Mouse (Mus musculus): ENCODE measurements around the gene Ing5. TPM values are rescaled to one million over a fixed set of nuclear protein-coding genes. Genes with fewer than 3 reads are reported as not detected.
A peak's percentile ranks its signal among the peaks of the same experiment; 100 is the strongest.
"Not testable (repeated sequence)": the region's sequence is repeated elsewhere in the genome, so short reads cannot be mapped to it uniquely, and the experiment has no call there.

Gene Ing5
- polyA plus RNA-seq, 1 experiment from 2014 or later = 17.6 TPM

- Histone ChIP-seq H3K9me3 (no peaks in the 10 kb centered on the region), H3K4me3 (replicated peaks) (no peak overlapping the region), H3K9ac (no peak overlapping the region), H3K4me1 (replicated peaks) (no peaks in the 10 kb centered on the region), H3K36me3 (peaks cover 41% of the 10 kb centered on the region), H3K27me3 (replicated peaks) (no peaks in the 10 kb centered on the region), H3K4me2 (replicated peaks) (no peak overlapping the region), H3K27ac (no peak overlapping the region)
- ATAC-seq = no peak
- 94% methylated on average over 7 of the region's 7 CpGs for WGBS
Observed at GRCm38 (mm10) chr1:93818722-93819121, 15.0 kb downstream of the Ing5 start.

GRCm38 (mm10) chr1:93823796-93824495, 20.2 kb downstream of the Ing5 start:
- H3K27me3 ChIP-seq (replicated peaks) = no peaks in the 10 kb centered on the region
- no peaks in the 10 kb centered on the region for H3K9me3 ChIP-seq
- peaks cover 7% of the 10 kb centered on the region; the same call in 1 of the 2 replicates for H3K36me3 ChIP-seq
- WGBS = 83% methylated on average over 3 of the region's 3 CpGs
- H3K4me3 ChIP-seq (replicated peaks) = peak overlapping the region; percentile 52; the same call in 1 of the 2 replicates
- H3K27ac ChIP-seq = peak overlapping the region; percentile 96
- H3K4me1 ChIP-seq (replicated peaks) = peaks cover 6% of the 10 kb centered on the region; the same call in 1 of the 2 replicates
- no peak for ATAC-seq
- H3K4me2 ChIP-seq (replicated peaks) = peak overlapping the region; percentile 83
- peak overlapping the region; percentile 66; the same call in 1 of the 2 replicates for H3K9ac ChIP-seq

GRCm38 (mm10) chr1:93824609-93825008, 20.8 kb downstream of the Ing5 start, which contains the start of gene D2hgdh:
TSS of gene D2hgdh (plus strand) at chr1:93824909.
- Histone ChIP-seq H3K4me3 (replicated peaks) (peak within 1 kb of the TSS; percentile 52), H3K4me1 (replicated peaks) (peaks cover 6% of the 10 kb centered on the region; the same call in 1 of the 2 replicates), H3K9ac (peak within 1 kb of the TSS; percentile 66), H3K9me3 (no peaks in the 10 kb centered on the region), H3K4me2 (replicated peaks) (peak within 1 kb of the TSS; percentile 83), H3K27ac (peak within 1 kb of the TSS; percentile 96), H3K27me3 (replicated peaks) (no peaks in the 10 kb centered on the region), H3K36me3 (peaks cover 2% of the 10 kb centered on the region; the same call in 1 of the 2 replicates)
- peak; percentile 15; the same call in 1 of the 2 replicates for ATAC-seq
- 6% methylated on average over 10 of the region's 10 CpGs for WGBS

GRCm38 (mm10) chr1:93825105-93825674, 21.4 kb downstream of the Ing5 start:
- Histone ChIP-seq H3K27ac (peak overlapping the region; percentile 96), H3K4me1 (replicated peaks) (peaks cover 6% of the 10 kb centered on the region; the same call in 1 of the 2 replicates), H3K27me3 (replicated peaks) (no peaks in the 10 kb centered on the region), H3K36me3 (no peaks in the 10 kb centered on the region; the same call in 1 of the 2 replicates), H3K9me3 (no peaks in the 10 kb centered on the region), H3K9ac (peak overlapping the region; percentile 66), H3K4me3 (replicated peaks) (peak overlapping the region; percentile 52), H3K4me2 (replicated peaks) (peak overlapping the region; percentile 83)
- ATAC-seq = peak; percentile 98
- 2% methylated on average over 30 of the region's 30 CpGs for WGBS

GRCm38 (mm10) chr1:93825771-93826539, 22.2 kb downstream of the Ing5 start:
- peaks cover 6% of the 10 kb centered on the region; the same call in 1 of the 2 replicates for H3K4me1 ChIP-seq (replicated peaks)
- 40% methylated on average over 27 of the region's 27 CpGs for WGBS
- H3K27me3 ChIP-seq (replicated peaks) = no peaks in the 10 kb centered on the region
- H3K36me3 ChIP-seq = no peaks in the 10 kb centered on the region; the same call in 1 of the 2 replicates
- peak overlapping the region; percentile 96 for H3K27ac ChIP-seq
- H3K4me2 ChIP-seq (replicated peaks) = peak overlapping the region; percentile 83
- peak overlapping the region; percentile 52 for H3K4me3 ChIP-seq (replicated peaks)
- H3K9ac ChIP-seq = peak overlapping the region; percentile 66
- ATAC-seq = peak; percentile 50
- no peaks in the 10 kb centered on the region for H3K9me3 ChIP-seq

GRCm38 (mm10) chr1:93826540-93826835, 22.7 kb downstream of the Ing5 start:
- Histone ChIP-seq H3K9me3 (no peaks in the 10 kb centered on the region), H3K27ac (no peak overlapping the region), H3K4me3 (replicated peaks) (peak overlapping the region; percentile 52; the same call in 1 of the 2 replicates), H3K9ac (no peak overlapping the region), H3K4me2 (replicated peaks) (peak overlapping the region; percentile 83), H3K36me3 (no peaks in the 10 kb centered on the region; the same call in 1 of the 2 replicates), H3K4me1 (replicated peaks) (peaks cover 6% of the 10 kb centered on the region; the same call in 1 of the 2 replicates), H3K27me3 (replicated peaks) (no peaks in the 10 kb centered on the region)
- ATAC-seq = no peak
- 92% methylated on average over 9 of the region's 9 CpGs for WGBS

- not testable (repeated sequence) for H3K9ac ChIP-seq; H3K27me3 ChIP-seq (replicated peaks); H3K27ac ChIP-seq; H3K9me3 ChIP-seq; H3K4me3 ChIP-seq (replicated peaks); H3K36me3 ChIP-seq; H3K4me1 ChIP-seq (replicated peaks); H3K4me2 ChIP-seq (replicated peaks)
- ATAC-seq = 0 out of 2 replicates have a peak, but pooled peaks have one; percentile 30
- WGBS = 75% methylated on average over 3 of the region's 4 CpGs
Observed at GRCm38 (mm10) chr1:93832754-93833360, 29.1 kb downstream of the Ing5 start.

GRCm38 (mm10) chr1:93834671-93835150, 30.9 kb downstream of the Ing5 start:
- 0 out of 2 replicates have a peak, but pooled peaks have one; percentile 20 for ATAC-seq
- no peaks in the 10 kb centered on the region for H3K36me3 ChIP-seq
- no peak overlapping the region for H3K9ac ChIP-seq
- WGBS = 90% methylated on average over 7 of the region's 7 CpGs
- no peak overlapping the region for H3K4me2 ChIP-seq (replicated peaks)
- no peaks in the 10 kb centered on the region for H3K4me1 ChIP-seq (replicated peaks)
- H3K27ac ChIP-seq = no peak overlapping the region
- no peaks in the 10 kb centered on the region for H3K27me3 ChIP-seq (replicated peaks)
- H3K4me3 ChIP-seq (replicated peaks) = no peak overlapping the region
- no peaks in the 10 kb centered on the region for H3K9me3 ChIP-seq

GRCm38 (mm10) chr1:93835211-93835610, 31.4 kb downstream of the Ing5 start:
- WGBS = 91% methylated on average over 4 of the region's 4 CpGs
- Histone ChIP-seq H3K9me3 (no peaks in the 10 kb centered on the region), H3K9ac (no peak overlapping the region), H3K27me3 (replicated peaks) (no peaks in the 10 kb centered on the region), H3K27ac (no peak overlapping the region), H3K36me3 (no peaks in the 10 kb centered on the region), H3K4me3 (replicated peaks) (no peak overlapping the region), H3K4me2 (replicated peaks) (no peak overlapping the region), H3K4me1 (replicated peaks) (no peaks in the 10 kb centered on the region)
- ATAC-seq = no peak

- Histone ChIP-seq H3K27ac (no peak overlapping the region), H3K4me1 (replicated peaks) (no peaks in the 10 kb centered on the region), H3K9me3 (no peaks in the 10 kb centered on the region), H3K9ac (no peak overlapping the region), H3K36me3 (no peaks in the 10 kb centered on the region), H3K27me3 (replicated peaks) (no peaks in the 10 kb centered on the region), H3K4me2 (replicated peaks) (no peak overlapping the region), H3K4me3 (replicated peaks) (no peak overlapping the region)
- ATAC-seq = no peak
- WGBS = 90% methylated on average over 6 of the region's 6 CpGs
Observed at GRCm38 (mm10) chr1:93835876-93836531, 32.2 kb downstream of the Ing5 start.

GRCm38 (mm10) chr1:93836532-93836913, 32.8 kb downstream of the Ing5 start:
- Histone ChIP-seq H3K36me3 (no peaks in the 10 kb centered on the region), H3K9ac (no peak overlapping the region), H3K27ac (no peak overlapping the region), H3K27me3 (replicated peaks) (no peaks in the 10 kb centered on the region), H3K9me3 (no peaks in the 10 kb centered on the region), H3K4me1 (replicated peaks) (no peaks in the 10 kb centered on the region), H3K4me3 (replicated peaks) (no peak overlapping the region), H3K4me2 (replicated peaks) (no peak overlapping the region)
- WGBS = 82% methylated on average over 2 of the region's 2 CpGs
- ATAC-seq = no peak
